Mouse (Mus musculus) hematopoietic multipotent progenitor cell, adult 10-12 weeks (in vitro differentiated cells): ENCODE data around the gene Actn3. TPM values are rescaled to one million over a fixed set of nuclear protein-coding genes. Genes with fewer than 3 reads are reported as not detected.

ENCODE experiments used
- polyA plus RNA-seq: library from polyadenylated mRNA; stranded (reverse); fragments of >175 nt; gene quantifications from 2 replicates; pipeline ENCODE4 v1.2.3, GENCODE M21; 2012; ENCODE audit warnings: low replicate concordance

Actn3 gene
- 0.22 and 0.38 TPM in 2 replicates for polyA plus RNA-seq

GRCm38 (mm10) chr19:4877785-4878184 lies at the start of gene Actn3:
Actn3 (minus strand) TSS chr19:4877909.

GRCm38 (mm10) chr19:4905979-4906794 lies 28.5 kb upstream of the Actn3 start, which contains the start of gene Bbs1:
Bbs1 (minus strand) TSS chr19:4906628.

DNA sequence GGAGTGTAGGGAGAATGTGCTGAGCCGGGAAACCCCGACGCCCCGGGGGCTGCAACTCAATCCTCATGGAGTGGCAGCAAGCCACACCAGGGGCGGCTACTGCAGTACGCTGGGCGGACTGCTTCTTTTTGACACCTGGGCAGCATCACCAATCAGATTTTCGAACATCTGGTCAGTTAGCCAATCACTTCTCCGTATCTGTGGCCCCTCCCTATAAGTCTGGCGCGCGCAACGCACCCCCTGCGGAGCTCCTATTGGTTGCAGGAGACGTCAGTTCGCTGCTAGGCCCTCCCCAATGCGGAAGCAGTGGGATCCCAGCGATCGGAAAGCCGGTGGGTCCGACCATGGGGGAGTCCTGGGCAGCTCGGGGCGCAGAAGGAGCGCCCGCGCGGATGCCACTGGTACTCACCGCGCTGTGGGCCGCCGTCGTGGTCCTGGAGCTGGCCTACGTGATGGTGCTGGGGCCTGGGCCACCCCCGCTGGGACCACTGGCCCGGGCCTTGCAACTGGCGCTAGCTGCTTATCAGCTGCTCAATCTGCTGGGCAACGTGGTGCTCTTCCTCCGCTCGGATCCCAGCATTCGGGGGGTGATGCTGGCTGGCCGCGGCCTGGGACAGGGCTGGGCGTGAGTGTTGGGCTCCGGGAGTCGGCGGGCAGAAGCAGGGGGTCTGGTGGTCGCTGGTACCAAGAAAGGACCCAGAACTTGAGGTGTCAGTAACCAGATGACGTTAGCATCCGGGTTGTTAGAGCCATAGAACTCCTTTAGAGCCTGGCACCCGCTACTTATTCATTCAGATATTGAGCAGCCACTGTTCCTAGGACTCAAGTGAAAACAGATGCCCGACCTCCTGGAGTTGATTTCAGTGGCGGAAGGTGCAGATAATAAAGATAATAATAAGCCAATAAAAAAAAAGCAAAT lies 955 bp upstream of the Actn3 start, which contains the start of gene Zdhhc24:
Zdhhc24 (plus strand) TSS at position 264 of the 919 bp plus-strand sequence.

GRCm38 (mm10) chr19:4854552-4855469 lies 22.9 kb downstream of the Actn3 start, which contains the start of gene Ctsf:
Ctsf (plus strand) TSS chr19:4855130.

DNA sequence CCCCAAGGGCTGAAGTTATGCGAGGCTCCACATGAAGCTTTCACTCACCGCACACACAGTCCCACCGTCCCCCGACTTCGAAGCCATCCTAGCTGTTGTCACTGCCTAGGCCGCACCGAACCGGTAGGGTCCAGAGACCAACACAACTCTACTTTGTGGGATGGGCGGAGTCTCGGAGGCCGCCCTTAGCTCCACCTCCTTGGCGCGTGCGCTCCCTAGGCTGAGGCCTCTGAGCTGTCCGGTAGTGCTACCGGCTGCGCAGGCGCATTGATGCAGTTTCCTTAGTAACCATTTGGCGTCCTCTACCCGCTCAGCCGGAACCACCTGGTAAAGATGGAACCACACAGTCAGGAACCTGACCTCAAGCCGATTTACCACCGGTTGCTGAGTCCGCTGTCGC lies 38.6 kb downstream of the Actn3 start, which contains the start of the genes Ccs and Ccdc87:
Ccs (minus strand) TSS at position 184 of the 400 bp plus-strand sequence.
Ccdc87 (plus strand) TSS at position 218 of the 400 bp plus-strand sequence.

Other genes with a start within 250 kb of the Actn3 start
- not detected in 2 replicates for gene Gm960, start 179.2 kb downstream of the Actn3 start, polyA plus RNA-seq
- 0.14 and 0.16 TPM in 2 replicates for gene Sptbn2, start 166.7 kb downstream of the Actn3 start, polyA plus RNA-seq
- gene Rbm4b, start 121.4 kb downstream of the Actn3 start, polyA plus RNA-seq: 8.5 and 11.5 TPM in 2 replicates
- gene Rbm4, start 84.0 kb downstream of the Actn3 start, polyA plus RNA-seq: 6.9 and 16.0 TPM in 2 replicates
- gene Gm21992, start 66.3 kb downstream of the Actn3 start, polyA plus RNA-seq: 3.8 and 4.1 TPM in 2 replicates
- gene Rbm14, start 66.3 kb downstream of the Actn3 start, polyA plus RNA-seq: 20.9 and 36.1 TPM in 2 replicates
- 12.7 and 51.8 TPM in 2 replicates for gene Ccs, start 38.6 kb downstream of the Actn3 start, polyA plus RNA-seq
- not detected in 2 replicates for gene Ccdc87, start 38.5 kb downstream of the Actn3 start, polyA plus RNA-seq
- 11.0 and 13.2 TPM in 2 replicates for gene Ctsf, start 22.8 kb downstream of the Actn3 start, polyA plus RNA-seq
- 4.0 and 5.5 TPM in 2 replicates for gene Zdhhc24, start 759 bp upstream of the Actn3 start, polyA plus RNA-seq
- 2.5 and 3.9 TPM in 2 replicates for gene Bbs1, start 28.7 kb upstream of the Actn3 start, polyA plus RNA-seq
- gene Dpp3, start 50.4 kb upstream of the Actn3 start, polyA plus RNA-seq: 53.2 and 59.1 TPM in 2 replicates
- gene Peli3, start 65.2 kb upstream of the Actn3 start, polyA plus RNA-seq: 0.70 and 1.6 TPM in 2 replicates
- gene Mrpl11, start 84.2 kb upstream of the Actn3 start, polyA plus RNA-seq: 32.1 and 50.4 TPM in 2 replicates
- gene Npas4, start 112.4 kb upstream of the Actn3 start, polyA plus RNA-seq: 0.58 and 2.6 TPM in 2 replicates
- 2.2 and 2.4 TPM in 2 replicates for gene Slc29a2, start 146.0 kb upstream of the Actn3 start, polyA plus RNA-seq
- gene B4gat1, start 160.9 kb upstream of the Actn3 start, polyA plus RNA-seq: 6.8 and 7.5 TPM in 2 replicates
- gene AC124502.3, start 161.0 kb upstream of the Actn3 start, polyA plus RNA-seq: 0.27 and 1.1 TPM in 2 replicates
- gene Brms1, start 163.4 kb upstream of the Actn3 start, polyA plus RNA-seq: 43.8 and 84.2 TPM in 2 replicates
- 2.1 and 4.0 TPM in 2 replicates for gene Rin1, start 172.6 kb upstream of the Actn3 start, polyA plus RNA-seq
- gene Cd248, start 190.2 kb upstream of the Actn3 start, polyA plus RNA-seq: 0.21 and 1.8 TPM in 2 replicates
- gene Tmem151a, start 207.6 kb upstream of the Actn3 start, polyA plus RNA-seq: 1.0 and 1.3 TPM in 2 replicates
- 10.9 and 21.1 TPM in 2 replicates for gene Yif1a, start 210.6 kb upstream of the Actn3 start, polyA plus RNA-seq
- 1.5 and 5.0 TPM in 2 replicates for gene Cnih2, start 220.6 kb upstream of the Actn3 start, polyA plus RNA-seq
- 262 and 428 TPM in 2 replicates for gene Rab1b, start 229.2 kb upstream of the Actn3 start, polyA plus RNA-seq
- gene Klc2, start 240.7 kb upstream of the Actn3 start, polyA plus RNA-seq: 56.4 and 62.5 TPM in 2 replicates